Mouse (Mus musculus) olfactory bulb, adult 2 months (tissue): ENCODE data around the gene Pdzd3. TPM values are rescaled to one million over a fixed set of nuclear protein-coding genes. Genes with fewer than 3 reads are reported as not detected.

Experiments
- H3K27ac ChIP-seq: fragments of 200-500 bp; 2 replicates; pipeline ENCODE4 v1.5.1; 2012; ENCODE audit warnings: low read depth, low read length; ENCODE audit not compliant: insufficient read depth
- H3K4me1 ChIP-seq: fragments of 200-500 bp; 2 replicates; pipeline ENCODE4 v1.6.1; 2012; ENCODE audit warnings: low read length; ENCODE audit not compliant: control insufficient read depth, insufficient read depth
- H3K4me3 ChIP-seq: fragments of 200-500 bp; 2 replicates; pipeline ENCODE4 v1.5.1; 2012; ENCODE audit warnings: mild to moderate bottlenecking, low read depth, low read length, moderate library complexity; ENCODE audit not compliant: insufficient read depth
- CTCF ChIP-seq: fragments of 200-500 bp; IDR thresholded peaks from 2 replicates; pipeline ENCODE4 v1.5.1; 2012; ENCODE audit warnings: low read depth, mild to moderate bottlenecking, low read length, moderate library complexity; ENCODE audit not compliant: insufficient read depth
- POLR2A ChIP-seq: fragments of 200-500 bp; IDR thresholded peaks from 2 replicates; pipeline ENCODE4 v1.6.1; 2012; ENCODE audit warnings: mild to moderate bottlenecking, low read depth, low read length, moderate library complexity; ENCODE audit not compliant: insufficient read depth
- WGBS: fragments of 180-500 bp; shearing (Covaris S2); methylation state at CpG from one replicate; pipeline ENCODE4 v1.1.7; 2018; 5-methylcytosine and 5-hydroxymethylcytosine counted together
- polyA plus RNA-seq: library from polyadenylated mRNA; stranded (reverse); fragments of >200 nt; gene quantifications from 2 replicates; pipeline ENCODE4 v1.2.4, GENCODE M21; 2012; ENCODE audit warnings: low replicate concordance; ENCODE audit not compliant: missing spikeins, insufficient read depth, insufficient read length

The Pdzd3 gene
- polyA plus RNA-seq, 1 experiment = not detected

DNA sequence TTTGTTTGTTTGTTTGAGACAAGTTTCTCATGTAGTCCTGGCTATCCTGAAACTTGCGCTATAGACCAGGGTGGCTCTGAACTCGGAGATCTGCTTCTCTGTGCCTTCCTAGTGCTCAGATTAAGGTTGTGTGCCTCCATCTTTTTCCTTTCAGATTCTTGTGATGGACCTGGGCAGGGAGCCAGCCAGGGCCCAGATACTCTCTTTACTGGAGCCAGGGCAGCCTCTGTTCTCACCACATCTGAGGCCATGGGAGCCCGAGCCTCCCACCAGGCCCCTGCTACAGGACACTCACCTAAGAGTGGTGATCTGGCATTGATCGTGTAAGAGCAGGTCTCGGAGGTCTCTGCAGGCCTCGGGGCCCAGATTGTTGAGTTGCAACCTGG, 3.9 kb upstream of the Pdzd3 start:
- Histone ChIP-seq H3K4me3 (no peak overlapping the region), H3K4me1 (peaks cover 44% of the 10 kb centered on the region), H3K27ac (peak overlapping the region; percentile 73)
- TF ChIP-seq CTCF (no peak), POLR2A (no peak)
- 31% methylated on average over 6 of the region's 6 CpGs for WGBS

DNA sequence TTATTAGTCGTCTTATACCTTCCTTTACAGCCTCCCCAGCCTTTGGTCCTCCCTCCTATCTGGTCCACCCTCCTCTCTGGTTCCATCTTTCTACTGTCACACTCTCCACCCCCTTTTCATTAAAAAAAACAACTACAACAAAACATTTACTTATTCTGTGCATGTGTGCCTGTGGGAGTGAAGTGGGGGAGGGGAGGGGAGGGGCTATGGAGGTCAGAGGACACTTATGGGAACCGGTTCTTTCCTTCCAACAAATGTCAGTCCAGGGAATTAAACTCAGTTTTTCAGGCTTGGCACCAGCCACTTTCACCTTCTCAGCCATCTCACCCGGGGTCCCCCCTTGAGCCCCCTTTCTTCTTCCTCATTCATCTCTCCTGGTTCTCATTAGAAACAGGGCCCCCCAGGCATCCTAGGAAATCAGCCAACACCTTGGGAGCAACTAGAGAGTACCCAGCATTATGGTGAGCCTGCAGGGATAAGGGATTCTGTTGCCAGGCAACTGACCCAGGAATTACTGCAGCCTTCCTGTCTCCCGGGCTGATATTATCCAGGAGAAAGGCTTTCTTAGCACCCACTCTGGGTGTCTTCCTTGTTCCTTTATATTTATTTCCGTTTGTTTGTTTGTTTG, 3.4 kb upstream of the Pdzd3 start:
- Histone ChIP-seq H3K4me1 (peaks cover 49% of the 10 kb centered on the region), H3K4me3 (no peak overlapping the region), H3K27ac (peak overlapping the region; percentile 73)
- WGBS = 6% methylated on average over 5 of the region's 5 CpGs
- TF ChIP-seq POLR2A (no peak), CTCF (no peak)

- H3K4me3 ChIP-seq = no peak overlapping the region
- WGBS = 87% methylated on average over 6 of the region's 6 CpGs
- H3K27ac ChIP-seq = no peak overlapping the region
- H3K4me1 ChIP-seq = peaks cover 56% of the 10 kb centered on the region
- no peak for TF ChIP-seq POLR2A
- no peak for TF ChIP-seq CTCF
These were observed 2.2 kb upstream of the Pdzd3 start for GRCm38 (mm10) chr9:44253441-44253840.

GRCm38 (mm10) chr9:44250445-44250844, 826 bp downstream of the Pdzd3 start:
- 18% methylated on average over 4 of the region's 4 CpGs for WGBS
- peaks cover 49% of the 10 kb centered on the region for H3K4me1 ChIP-seq
- H3K4me3 ChIP-seq = no peak overlapping the region
- TF ChIP-seq POLR2A = no peak
- TF ChIP-seq CTCF = no peak
- 0 out of 2 replicates have a peak overlapping the region, but pooled peaks have one; percentile 43 for H3K27ac ChIP-seq

DNA sequence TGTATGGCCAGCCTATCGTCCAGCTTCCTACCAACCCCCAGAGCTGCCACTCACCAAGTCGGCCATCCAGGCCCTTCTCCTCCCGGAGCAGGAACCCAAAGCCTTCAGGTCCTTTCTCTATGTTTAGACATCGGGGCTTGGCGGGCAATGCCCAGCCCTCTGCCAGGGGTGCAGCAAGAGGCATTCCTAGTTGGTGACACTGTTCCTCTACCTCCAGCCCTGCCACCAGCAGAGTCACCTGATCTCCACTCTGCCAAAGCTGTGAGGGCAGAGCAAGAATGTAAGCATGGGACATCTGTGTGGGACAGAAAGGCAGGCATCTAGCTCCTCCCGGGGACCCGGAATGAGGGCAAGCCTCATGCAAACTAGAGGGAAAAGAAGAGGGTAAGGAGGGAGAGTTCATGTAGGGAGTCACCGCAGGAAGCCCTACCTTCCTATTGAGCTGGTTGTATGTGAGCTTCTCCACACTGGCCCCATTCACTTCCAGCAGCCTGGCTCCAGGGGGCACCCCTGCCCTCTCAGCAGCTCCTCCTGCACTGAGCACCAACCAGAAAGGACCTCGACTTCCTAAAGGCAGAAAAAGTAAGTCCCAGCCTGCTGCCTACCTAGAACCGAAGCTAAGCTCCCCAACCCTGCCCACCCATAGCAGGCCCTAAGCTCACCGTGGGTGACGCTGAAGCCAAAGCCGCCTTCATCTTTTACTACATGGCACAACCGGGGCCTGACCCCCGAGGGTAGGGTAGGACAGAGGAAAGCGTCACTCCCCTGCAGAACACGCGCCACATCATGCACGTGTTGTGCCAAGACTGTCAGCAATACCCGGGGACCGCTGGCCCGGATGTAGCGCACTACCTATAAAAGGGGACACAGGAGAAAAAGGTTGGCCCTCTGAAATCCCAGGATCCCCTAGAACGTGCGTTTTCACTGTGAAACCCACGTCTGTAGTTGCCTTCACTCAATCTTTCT, 1.8 kb downstream of the Pdzd3 start:
- WGBS = 41% methylated on average over 26 of the region's 26 CpGs
- H3K27ac ChIP-seq = 0 out of 2 replicates have a peak overlapping the region, but pooled peaks have one; percentile 43
- no peak overlapping the region for H3K4me3 ChIP-seq
- peaks cover 42% of the 10 kb centered on the region for H3K4me1 ChIP-seq
- TF ChIP-seq CTCF = no peak; the same call in 1 of the 2 replicates
- no peak for TF ChIP-seq POLR2A

DNA sequence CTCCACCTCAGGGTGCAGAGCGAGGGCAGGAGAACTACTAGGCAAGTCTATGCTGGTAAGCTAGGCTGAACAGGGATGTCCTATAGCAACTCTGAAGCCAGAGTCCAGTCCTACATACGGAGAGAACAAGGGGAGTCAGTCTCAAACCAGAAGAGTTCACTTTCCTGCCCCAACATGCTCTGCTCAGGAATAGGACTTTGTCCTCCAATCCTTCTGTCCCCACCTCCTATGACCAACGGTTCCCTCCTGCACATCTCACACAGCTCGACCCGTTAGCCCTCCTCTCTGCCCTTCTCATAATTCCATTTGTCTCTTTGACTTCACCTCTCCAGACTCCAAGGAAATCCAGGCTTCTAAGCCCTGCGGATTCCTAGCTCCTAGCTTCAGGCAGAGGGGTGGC, 3.4 kb downstream of the Pdzd3 start:
- no peak overlapping the region for H3K27ac ChIP-seq
- H3K4me1 ChIP-seq = peaks cover 31% of the 10 kb centered on the region
- no peak for TF ChIP-seq POLR2A
- TF ChIP-seq CTCF = no peak
- WGBS = 91% methylated on average over 6 of the region's 6 CpGs
- no peak overlapping the region for H3K4me3 ChIP-seq

DNA sequence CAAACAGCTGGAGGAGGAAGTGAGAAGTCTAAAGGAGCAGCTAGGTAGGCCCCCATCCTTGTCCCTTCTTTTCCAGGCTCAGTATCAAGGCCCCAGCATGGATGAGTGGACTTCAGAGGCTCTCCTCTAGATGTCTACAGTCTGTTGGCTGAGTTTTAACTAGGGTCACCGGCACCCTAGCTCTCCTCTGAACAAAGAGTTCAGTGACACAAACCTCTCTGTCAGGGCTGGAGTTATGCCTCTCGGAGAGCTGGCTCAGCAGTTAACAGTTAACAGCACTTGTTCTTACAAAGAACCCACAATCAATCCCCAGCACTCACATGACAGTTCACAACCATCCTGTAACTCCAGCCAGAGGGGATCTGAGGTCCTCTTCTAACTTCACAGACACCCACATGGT, 7.7 kb downstream of the Pdzd3 start:
- no peaks in the 10 kb centered on the region for H3K4me1 ChIP-seq
- H3K4me3 ChIP-seq = no peak overlapping the region
- WGBS = 60% methylated on average over 2 of the region's 2 CpGs
- no peak overlapping the region for H3K27ac ChIP-seq
- TF ChIP-seq POLR2A (no peak), CTCF (no peak)

GRCm38 (mm10) chr9:44241418-44241817, 9.9 kb downstream of the Pdzd3 start:
- Histone ChIP-seq H3K27ac (no peak overlapping the region), H3K4me3 (no peak overlapping the region), H3K4me1 (no peaks in the 10 kb centered on the region)
- WGBS = 82% methylated on average over 9 of the region's 9 CpGs
- TF ChIP-seq POLR2A = no peak
- no peak for TF ChIP-seq CTCF

- Histone ChIP-seq H3K27ac (no peak overlapping the region), H3K4me3 (no peak overlapping the region), H3K4me1 (no peaks in the 10 kb centered on the region)
- TF ChIP-seq CTCF (no peak), POLR2A (no peak)
- 55% methylated on average over 5 of the region's 5 CpGs for WGBS
These were observed 10.4 kb downstream of the Pdzd3 start for GRCm38 (mm10) chr9:44240911-44241310.
